ENCODE assay signal across 12 mouse cellular contexts in the genomic region with DNA sequence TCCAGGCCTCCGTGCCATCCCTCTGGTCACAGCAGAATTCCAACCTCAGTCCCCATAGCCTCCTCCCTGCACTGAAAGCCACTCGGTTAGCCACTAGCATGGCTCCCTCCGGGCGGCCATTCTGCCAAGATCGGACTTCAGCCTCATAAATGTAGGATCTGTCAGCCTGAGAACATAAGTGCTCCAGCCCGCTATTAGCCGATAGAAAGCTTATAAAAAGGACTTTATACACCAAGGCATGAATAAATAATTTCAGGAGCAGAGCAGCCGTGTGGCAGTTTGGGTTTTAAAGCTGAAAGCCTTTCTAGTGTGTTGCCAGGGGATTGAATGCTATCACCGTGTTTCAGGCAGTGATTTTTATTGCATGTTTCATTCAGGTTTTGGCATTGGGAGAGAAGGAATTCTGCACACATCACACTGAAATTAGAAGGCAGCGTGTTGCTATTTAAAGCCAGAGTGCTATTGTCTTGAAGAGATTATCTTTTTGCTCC.
DNase-seq lines count a peak whose midpoint lies in the region; ATAC-seq lines count a peak whose summit lies in the region.
"Had no signal": no experiment of that assay in that cellular context is flagged by ENCODE, and none has a peak within 500 bp of the region (broad histone marks: within the 10 kb centered on the region; RNA-seq: fewer than 3 reads in every experiment).

No protein-coding gene starts in this region.

- ATAC-seq in forebrain, embryonic 11.5 days (replicated peaks; ENCODE audit: low FRiP score) = no peak
- ATAC-seq in limb, embryonic 12.5 days (ENCODE audit: insufficient number of reproducible peaks, insufficient read depth, low FRiP score, low TSS enrichment, low read depth) = no peak
- ATAC-seq in hindbrain, embryonic 15.5 days (ENCODE audit: low FRiP score, low read depth) = no peak
- peak; percentile 48 for ATAC-seq in neural tube, embryonic 15.5 days (ENCODE audit: low FRiP score)
- no peak for ATAC-seq in liver, embryonic 12.5 days

- H3K27ac ChIP-seq in forebrain, embryonic 10.5 days = 0 out of 2 replicates have a peak overlapping the region, but pooled peaks have one; percentile 6
- H3K27ac ChIP-seq in forebrain, embryonic 11.5 days (ENCODE audit: low read depth, low read length) = no peak overlapping the region
- H3K27ac ChIP-seq in limb, embryonic 12.5 days = 0 out of 2 replicates have a peak overlapping the region, but pooled peaks have one; percentile 50
- no peak overlapping the region for H3K27ac ChIP-seq in limb, embryonic 10.5 days
- H3K27ac ChIP-seq in hindbrain, embryonic 15.5 days (replicated peaks) = peak overlapping the region; percentile 81
- peak overlapping the region; percentile 77 for H3K27ac ChIP-seq in neural tube, embryonic 15.5 days (replicated peaks)
- no peak overlapping the region for H3K27ac ChIP-seq in liver, embryonic 12.5 days
- H3K27ac ChIP-seq: embryonic facial prominence, embryonic 15.5 days had no signal

- 81% methylated on average over 10 of the region's 10 CpGs for WGBS in forebrain, embryonic 10.5 days
- 75% methylated on average over 10 of the region's 10 CpGs for WGBS in forebrain, embryonic 11.5 days
- WGBS in limb, embryonic 12.5 days = 53% methylated on average over 10 of the region's 10 CpGs
- 78% methylated on average over 10 of the region's 10 CpGs for WGBS in limb, embryonic 10.5 days
- WGBS in hindbrain, embryonic 15.5 days = 39% methylated on average over 10 of the region's 10 CpGs
- 11% methylated on average over 10 of the region's 10 CpGs for WGBS in neural tube, embryonic 15.5 days
- WGBS in liver, embryonic 12.5 days (ENCODE audit: insufficient replicate concordance) = 68% methylated on average over 10 of the region's 10 CpGs

- 0 out of 2 replicates have a peak, but pooled peaks cover 4% of the 10 kb centered on the region for H3K4me1 ChIP-seq in forebrain, embryonic 10.5 days
- no peaks in the 10 kb centered on the region for H3K4me1 ChIP-seq in forebrain, embryonic 11.5 days (replicated peaks; ENCODE audit: control insufficient read depth, insufficient read depth, low read length)
- H3K4me1 ChIP-seq in limb, embryonic 12.5 days (replicated peaks) = peaks cover 11% of the 10 kb centered on the region; the same call in 1 of the 2 replicates
- no peaks in the 10 kb centered on the region for H3K4me1 ChIP-seq in limb, embryonic 10.5 days
- peaks cover 16% of the 10 kb centered on the region for H3K4me1 ChIP-seq in hindbrain, embryonic 15.5 days (replicated peaks)
- H3K4me1 ChIP-seq in neural tube, embryonic 15.5 days = peaks cover 18% of the 10 kb centered on the region
- H3K4me1 ChIP-seq in liver, embryonic 12.5 days = no peaks in the 10 kb centered on the region

- H3K36me3 ChIP-seq in forebrain, embryonic 10.5 days (replicated peaks) = no peaks in the 10 kb centered on the region
- no peaks in the 10 kb centered on the region for H3K36me3 ChIP-seq in forebrain, embryonic 11.5 days (ENCODE audit: control insufficient read depth, insufficient read depth, low read length)
- no peaks in the 10 kb centered on the region for H3K36me3 ChIP-seq in limb, embryonic 12.5 days
- H3K36me3 ChIP-seq in limb, embryonic 10.5 days = no peaks in the 10 kb centered on the region
- no peaks in the 10 kb centered on the region for H3K36me3 ChIP-seq in hindbrain, embryonic 15.5 days
- H3K36me3 ChIP-seq in neural tube, embryonic 15.5 days = no peaks in the 10 kb centered on the region
- no peaks in the 10 kb centered on the region for H3K36me3 ChIP-seq in liver, embryonic 12.5 days
- H3K36me3 ChIP-seq: embryonic facial prominence, embryonic 15.5 days had no signal

- no peaks in the 10 kb centered on the region for H3K9me3 ChIP-seq in forebrain, embryonic 10.5 days
- no peaks in the 10 kb centered on the region for H3K9me3 ChIP-seq in forebrain, embryonic 11.5 days (ENCODE audit: control insufficient read depth, low read length)
- H3K9me3 ChIP-seq in limb, embryonic 12.5 days = no peaks in the 10 kb centered on the region
- no peaks in the 10 kb centered on the region for H3K9me3 ChIP-seq in limb, embryonic 10.5 days (replicated peaks)
- no peaks in the 10 kb centered on the region for H3K9me3 ChIP-seq in hindbrain, embryonic 15.5 days
- H3K9me3 ChIP-seq in neural tube, embryonic 15.5 days (replicated peaks) = no peaks in the 10 kb centered on the region
- H3K9me3 ChIP-seq in liver, embryonic 12.5 days (replicated peaks) = no peaks in the 10 kb centered on the region
- H3K9me3 ChIP-seq: embryonic facial prominence, embryonic 15.5 days had no signal

- H3K27me3 ChIP-seq in forebrain, embryonic 10.5 days (ENCODE audit: poor library complexity, severe bottlenecking) = peaks cover 6% of the 10 kb centered on the region; the same call in 1 of the 2 replicates
- no peaks in the 10 kb centered on the region for H3K27me3 ChIP-seq in forebrain, embryonic 11.5 days (ENCODE audit: control insufficient read depth, insufficient read depth, low read length)
- peaks cover 3% of the 10 kb centered on the region; the same call in 1 of the 2 replicates for H3K27me3 ChIP-seq in limb, embryonic 12.5 days
- H3K27me3 ChIP-seq in limb, embryonic 10.5 days (ENCODE audit: low read depth, poor library complexity, severe bottlenecking) = no peaks in the 10 kb centered on the region
- H3K27me3 ChIP-seq in hindbrain, embryonic 15.5 days = no peaks in the 10 kb centered on the region
- H3K27me3 ChIP-seq in neural tube, embryonic 15.5 days (replicated peaks) = no peaks in the 10 kb centered on the region
- no peaks in the 10 kb centered on the region for H3K27me3 ChIP-seq in liver, embryonic 12.5 days (replicated peaks)
- H3K27me3 ChIP-seq: embryonic facial prominence, embryonic 15.5 days had no signal

- H3K4me2 ChIP-seq in forebrain, embryonic 11.5 days (ENCODE audit: low read depth, low read length, severe bottlenecking) = no peak overlapping the region
- peak overlapping the region; percentile 30 for H3K4me2 ChIP-seq in limb, embryonic 12.5 days
- peak overlapping the region; percentile 27 for H3K4me2 ChIP-seq in hindbrain, embryonic 15.5 days
- H3K4me2 ChIP-seq in neural tube, embryonic 15.5 days = peak overlapping the region; percentile 33
- no peak overlapping the region for H3K4me2 ChIP-seq in liver, embryonic 12.5 days
- H3K4me2 ChIP-seq: embryonic facial prominence, embryonic 15.5 days had no signal

- no peak for DNase-seq in forebrain, embryonic 10.5 days (ENCODE audit: extremely low spot score, low spot score)
- DNase-seq in forebrain, embryonic 11.5 days (ENCODE audit: low spot score) = no peak
- no peak for DNase-seq in limb, embryonic 10.5 days (ENCODE audit: low spot score)
- no peak for DNase-seq in B cell, adult 2 months
- DNase-seq: heart, postnatal 4 days; kidney, postnatal 14 days; thymus, adult 2 months had no signal

- H3K4me3 ChIP-seq in forebrain, embryonic 10.5 days = no peak overlapping the region
- no peak overlapping the region for H3K4me3 ChIP-seq in forebrain, embryonic 11.5 days (ENCODE audit: low read depth, low read length)
- no peak overlapping the region for H3K4me3 ChIP-seq in limb, embryonic 12.5 days (replicated peaks)
- no peak overlapping the region for H3K4me3 ChIP-seq in limb, embryonic 10.5 days
- H3K4me3 ChIP-seq in hindbrain, embryonic 15.5 days = no peak overlapping the region
- no peak overlapping the region for H3K4me3 ChIP-seq in neural tube, embryonic 15.5 days (replicated peaks)
- no peak overlapping the region for H3K4me3 ChIP-seq in liver, embryonic 12.5 days
- H3K4me3 ChIP-seq: embryonic facial prominence, embryonic 15.5 days had no signal

- H3K9ac ChIP-seq in forebrain, embryonic 11.5 days (ENCODE audit: low read length) = no peak overlapping the region
- no peak overlapping the region for H3K9ac ChIP-seq in limb, embryonic 12.5 days (replicated peaks)
- peak overlapping the region; percentile 23; the same call in 1 of the 2 replicates for H3K9ac ChIP-seq in hindbrain, embryonic 15.5 days
- no peak overlapping the region for H3K9ac ChIP-seq in neural tube, embryonic 15.5 days (replicated peaks)
- H3K9ac ChIP-seq in liver, embryonic 12.5 days = no peak overlapping the region
- H3K9ac ChIP-seq: embryonic facial prominence, embryonic 15.5 days had no signal

Comparison
In these comparisons a context has a peak if more than half of its experiments do, and no peak if none do; other contexts are left out.
1. H3K27ac ChIP-seq: peak in forebrain, embryonic 10.5 days (single experiment), limb, embryonic 12.5 days (single experiment), hindbrain, embryonic 15.5 days (single experiment) and neural tube, embryonic 15.5 days (single experiment); none in forebrain, embryonic 11.5 days (single experiment), limb, embryonic 10.5 days (single experiment) and liver, embryonic 12.5 days (single experiment).
2. H3K4me2 ChIP-seq: peak in limb, embryonic 12.5 days (single experiment), hindbrain, embryonic 15.5 days (single experiment) and neural tube, embryonic 15.5 days (single experiment); none in forebrain, embryonic 11.5 days (single experiment) and liver, embryonic 12.5 days (single experiment).